Mouse (Mus musculus) cerebellum, postnatal 14 days (tissue): ENCODE results near the gene Exoc2.

Source experiments
- DNase-seq, 2 experiments: peaks; one replicate each; pipeline ENCODE4 v3.0.0; 2021; ENCODE audit warnings: mixed read lengths in 2 of 2

Gene Exoc2

GRCm38 (mm10) chr13:30968311-30968710 lies 5.6 kb downstream of the Exoc2 start:
- DNase-seq = peak; percentile 24 to 28

- peak in 1 of 2 experiments; percentile 34 for DNase-seq
Observed at GRCm38 (mm10) chr13:30966507-30966911, 7.4 kb downstream of the Exoc2 start.

- DNase-seq = no peak
Observed at GRCm38 (mm10) chr13:30961932-30962331, 12.0 kb downstream of the Exoc2 start.

- DNase-seq = no peak
Observed at GRCm38 (mm10) chr13:30960714-30961113, 13.2 kb downstream of the Exoc2 start.

GRCm38 (mm10) chr13:30953580-30953979 lies 20.3 kb downstream of the Exoc2 start:
- no peak for DNase-seq

GRCm38 (mm10) chr13:30952044-30952443 lies 21.8 kb downstream of the Exoc2 start:
- DNase-seq = no peak

GRCm38 (mm10) chr13:30949181-30949580 lies 24.7 kb downstream of the Exoc2 start:
- no peak for DNase-seq

- DNase-seq = peak; percentile 10 to 11
Observed at GRCm38 (mm10) chr13:30947540-30947939, 26.4 kb downstream of the Exoc2 start, which contains the start of gene Hus1b. Gene Hus1b (minus strand): TSS chr13:30947759.

- no peak for DNase-seq
Observed at GRCm38 (mm10) chr13:30947129-30947528, 26.8 kb downstream of the Exoc2 start.

GRCm38 (mm10) chr13:30945788-30946187 lies 28.1 kb downstream of the Exoc2 start:
- DNase-seq = no peak

GRCm38 (mm10) chr13:30932972-30933371 lies 40.9 kb downstream of the Exoc2 start:
- DNase-seq = no peak

GRCm38 (mm10) chr13:30931613-30932012 lies 42.3 kb downstream of the Exoc2 start:
- DNase-seq = no peak

- DNase-seq = no peak
Observed at GRCm38 (mm10) chr13:30929119-30929518, 44.8 kb downstream of the Exoc2 start.

- no peak for DNase-seq
Observed at GRCm38 (mm10) chr13:30924269-30924668, 49.6 kb downstream of the Exoc2 start.

GRCm38 (mm10) chr13:30921914-30922313 lies 52.0 kb downstream of the Exoc2 start:
- DNase-seq = no peak

GRCm38 (mm10) chr13:30913757-30914156 lies 60.1 kb downstream of the Exoc2 start:
- no peak for DNase-seq

- peak in 1 of 2 experiments; percentile 9 for DNase-seq
Observed at GRCm38 (mm10) chr13:30913028-30913427, 60.9 kb downstream of the Exoc2 start.

GRCm38 (mm10) chr13:30911931-30912625 lies 61.8 kb downstream of the Exoc2 start:
- DNase-seq = no peak

- DNase-seq = no peak
Observed at GRCm38 (mm10) chr13:30910889-30911288, 63.0 kb downstream of the Exoc2 start.

- DNase-seq = no peak
Observed at GRCm38 (mm10) chr13:30902286-30902685, 71.6 kb downstream of the Exoc2 start.

GRCm38 (mm10) chr13:30901387-30902041 lies 72.4 kb downstream of the Exoc2 start:
- DNase-seq = peak in 1 of 2 experiments; percentile 19

- DNase-seq = no peak
Observed at GRCm38 (mm10) chr13:30894015-30894634, 79.8 kb downstream of the Exoc2 start.

- DNase-seq = no peak
Observed at GRCm38 (mm10) chr13:30892315-30892714, 81.6 kb downstream of the Exoc2 start.

- DNase-seq = no peak
Observed at GRCm38 (mm10) chr13:30891223-30891622, 82.7 kb downstream of the Exoc2 start.
